Mouse (Mus musculus) thymus, adult 2 months (tissue): Measurements from ENCODE around the gene Trabd. TPM values are rescaled to one million over a fixed set of nuclear protein-coding genes. Genes with fewer than 3 reads are reported as not detected.

Experiments
- DNase-seq: peaks from one replicate; pipeline ENCODE4 v3.0.0; 2021
- H3K27ac ChIP-seq: fragments of 200-500 bp; 2 replicates; pipeline ENCODE4 v1.5.1; 2012; ENCODE audit warnings: low read length, control low read depth; ENCODE audit not compliant: control insufficient read depth, insufficient read depth
- H3K27me3 ChIP-seq: fragments of 200-500 bp; 2 replicates; pipeline ENCODE4 v1.6.1; 2012; ENCODE audit warnings: mild to moderate bottlenecking, low read length, moderate library complexity, mixed read lengths; ENCODE audit not compliant: control insufficient read depth, insufficient read depth
- H3K36me3 ChIP-seq: fragments of 200-500 bp; 2 replicates; pipeline ENCODE4 v1.6.1; 2012; ENCODE audit warnings: mild to moderate bottlenecking, low read length, moderate library complexity; ENCODE audit not compliant: control insufficient read depth, insufficient read depth
- H3K4me1 ChIP-seq: fragments of 200-500 bp; replicated peaks from 2 replicates; pipeline ENCODE4 v1.6.1; 2012; ENCODE audit warnings: low read length; ENCODE audit not compliant: control insufficient read depth, insufficient read depth
- H3K4me3 ChIP-seq: fragments of 200-500 bp; 2 replicates; pipeline ENCODE4 v1.5.1; 2012; ENCODE audit warnings: mild to moderate bottlenecking, low read length, control low read depth, moderate library complexity; ENCODE audit not compliant: control insufficient read depth, insufficient read depth
- CTCF ChIP-seq: fragments of 200-500 bp; IDR thresholded peaks from 2 replicates; pipeline ENCODE4 v1.5.1; 2012; ENCODE audit warnings: mild to moderate bottlenecking, control low read depth, low read length, moderate library complexity, borderline replicate concordance; ENCODE audit not compliant: control insufficient read depth, poor library complexity, insufficient read depth; ENCODE audit errors: extremely low read depth
- POLR2A ChIP-seq: fragments of 200-500 bp; IDR thresholded peaks from 2 replicates; pipeline ENCODE4 v1.6.1; 2012; ENCODE audit warnings: mild to moderate bottlenecking, low read length, control low read depth, moderate library complexity; ENCODE audit not compliant: control insufficient read depth, poor library complexity, insufficient read depth; ENCODE audit errors: extremely low read depth
- WGBS: fragments of 180-500 bp; shearing (Covaris S2); methylation state at CpG from one replicate; pipeline ENCODE4 v1.1.7; 2018; 5-methylcytosine and 5-hydroxymethylcytosine counted together
- polyA plus RNA-seq: library from polyadenylated mRNA; depleted of rRNA; stranded (reverse); fragments of >200 nt; gene quantifications from 2 replicates; pipeline ENCODE4 v1.2.3, GENCODE M21; 2012

The Trabd gene
- polyA plus RNA-seq, 1 experiment, result 81.2 TPM

DNA sequence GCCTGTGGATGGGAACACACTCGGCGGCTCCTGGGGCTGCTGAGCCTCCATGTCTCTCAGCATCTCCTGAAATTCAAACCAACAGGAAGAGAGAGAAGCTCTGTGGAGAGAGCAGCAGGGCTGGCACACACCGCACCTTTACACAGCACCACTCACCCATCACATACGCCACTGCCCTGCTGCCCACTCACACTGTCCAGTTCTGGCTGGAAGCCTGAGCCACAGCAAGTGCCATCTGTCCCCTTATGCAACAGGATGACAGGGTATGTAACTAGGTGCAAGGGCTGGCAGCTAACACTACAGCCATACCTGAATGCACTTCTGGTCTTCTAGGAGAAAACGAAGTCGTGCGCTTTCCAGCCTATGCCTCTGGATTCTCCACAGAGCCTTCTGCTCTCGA is 29.5 kb downstream of the Trabd start:
- H3K4me3 ChIP-seq, result no peak overlapping the region
- no peak overlapping the region for H3K27ac ChIP-seq
- H3K4me1 ChIP-seq, result no peaks in the 10 kb centered on the region
- H3K27me3 ChIP-seq, result no peaks in the 10 kb centered on the region
- peaks cover 57% of the 10 kb centered on the region for H3K36me3 ChIP-seq
- WGBS, result 95% methylated on average over 8 of the region's 8 CpGs
- DNase-seq, result no peak
- TF ChIP-seq POLR2A (no peak), CTCF (no peak)

DNA sequence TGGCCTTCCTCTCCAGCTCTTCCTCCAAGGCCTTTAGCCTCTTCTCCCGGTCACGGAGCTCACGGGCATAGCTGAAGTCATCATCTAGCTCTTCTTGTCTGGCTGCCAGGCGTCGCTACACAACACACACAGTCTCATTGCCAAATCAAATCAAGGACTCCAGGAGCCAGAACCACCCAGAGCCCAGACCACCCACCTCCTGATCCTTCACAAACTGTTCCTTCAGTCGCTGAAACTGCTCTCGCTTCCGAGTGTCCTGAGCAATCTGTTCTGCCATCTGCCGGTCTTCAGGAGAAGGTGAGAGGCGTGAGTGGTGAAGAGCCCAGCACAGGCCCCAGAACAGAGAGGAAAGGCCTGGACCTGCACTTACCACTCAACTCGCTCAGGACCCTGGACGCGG is 31.1 kb downstream of the Trabd start:
- TF ChIP-seq CTCF, result no peak
- no peak for TF ChIP-seq POLR2A
- H3K27ac ChIP-seq, result no peak overlapping the region
- H3K4me1 ChIP-seq, result no peaks in the 10 kb centered on the region
- H3K4me3 ChIP-seq, result no peak overlapping the region
- 97% methylated on average over 13 of the region's 13 CpGs for WGBS
- no peaks in the 10 kb centered on the region for H3K27me3 ChIP-seq
- H3K36me3 ChIP-seq, result peaks cover 50% of the 10 kb centered on the region
- no peak for DNase-seq

DNA sequence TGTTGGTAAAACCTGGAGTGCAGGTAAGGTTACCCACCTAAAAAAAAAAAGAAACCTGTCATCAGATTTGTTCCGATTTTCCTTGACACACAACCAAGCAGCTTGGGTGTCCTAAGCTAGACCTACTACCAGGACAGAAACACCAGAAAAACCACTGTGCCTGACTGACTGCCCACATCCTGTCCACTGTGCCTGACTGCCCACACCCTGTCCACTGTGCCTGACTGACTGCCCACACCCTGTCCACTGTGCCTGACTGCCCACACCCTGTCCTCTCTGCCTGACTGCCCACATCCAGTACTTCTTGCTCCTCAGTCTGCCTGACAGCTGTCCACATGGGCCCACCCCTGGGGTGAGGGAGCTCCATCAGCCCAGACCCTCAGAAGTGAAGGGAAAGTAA is 32.1 kb downstream of the Trabd start:
- 93% methylated on average over 1 of the region's 1 CpGs for WGBS
- H3K4me3 ChIP-seq, result no peak overlapping the region
- TF ChIP-seq CTCF (no peak), POLR2A (no peak)

DNA sequence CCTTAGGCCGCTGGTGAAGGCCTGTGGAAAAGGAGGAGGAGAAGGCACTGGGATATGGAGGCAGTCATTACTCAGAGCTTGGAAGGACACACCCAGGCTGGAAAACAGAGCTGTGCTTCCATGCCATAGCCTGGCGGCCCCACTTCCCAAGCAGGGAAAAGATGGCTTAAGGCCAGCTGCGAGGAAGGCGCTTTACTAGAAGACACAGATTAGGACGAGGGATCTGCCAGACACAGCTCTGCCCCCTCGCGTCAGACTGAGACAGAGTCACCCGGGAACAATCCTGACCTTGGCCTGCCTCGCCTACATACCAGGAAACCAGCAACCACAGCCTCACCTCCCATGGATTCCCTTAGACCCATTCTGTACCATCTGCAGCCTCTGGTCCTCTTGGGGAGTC is 35.2 kb downstream of the Trabd start:
- Histone ChIP-seq H3K27me3 (no peaks in the 10 kb centered on the region), H3K4me1 (no peaks in the 10 kb centered on the region), H3K36me3 (peaks cover 39% of the 10 kb centered on the region), H3K27ac (no peak overlapping the region), H3K4me3 (no peak overlapping the region)
- 93% methylated on average over 9 of the region's 9 CpGs for WGBS
- DNase-seq, result no peak
- TF ChIP-seq CTCF, result no peak
- no peak for TF ChIP-seq POLR2A

More for the DNA sequence above, 32.1 kb downstream of the Trabd start:
- no peaks in the 10 kb centered on the region for H3K27me3 ChIP-seq
- H3K27ac ChIP-seq, result no peak overlapping the region
- H3K4me1 ChIP-seq, result no peaks in the 10 kb centered on the region
- H3K36me3 ChIP-seq, result peaks cover 41% of the 10 kb centered on the region
- DNase-seq, result no peak

DNA sequence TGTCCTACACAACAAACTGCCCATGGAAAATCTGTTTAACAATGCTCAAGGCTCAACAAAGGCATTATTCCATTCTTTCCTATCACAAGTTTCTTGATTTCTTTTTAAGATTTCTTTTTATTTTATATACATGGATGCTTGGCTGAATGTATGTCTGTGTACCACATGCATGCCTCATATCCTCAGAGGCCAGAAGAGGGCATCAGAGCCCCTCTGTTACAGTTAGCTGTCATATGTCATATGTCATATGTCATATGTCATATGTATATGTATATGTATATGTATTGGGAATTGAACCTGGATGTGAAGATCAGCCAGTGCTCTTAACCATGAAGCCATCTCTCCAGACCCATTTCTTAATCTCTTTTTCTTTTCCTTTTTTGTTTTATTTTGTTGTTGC is 43.1 kb downstream of the Trabd start:
- Histone ChIP-seq H3K27me3 (no peaks in the 10 kb centered on the region), H3K4me1 (peaks cover 12% of the 10 kb centered on the region), H3K36me3 (peaks cover 17% of the 10 kb centered on the region), H3K4me3 (no peak overlapping the region), H3K27ac (no peak overlapping the region)
- peak; percentile 39 for DNase-seq
- no peak for TF ChIP-seq CTCF
- no peak for TF ChIP-seq POLR2A

DNA sequence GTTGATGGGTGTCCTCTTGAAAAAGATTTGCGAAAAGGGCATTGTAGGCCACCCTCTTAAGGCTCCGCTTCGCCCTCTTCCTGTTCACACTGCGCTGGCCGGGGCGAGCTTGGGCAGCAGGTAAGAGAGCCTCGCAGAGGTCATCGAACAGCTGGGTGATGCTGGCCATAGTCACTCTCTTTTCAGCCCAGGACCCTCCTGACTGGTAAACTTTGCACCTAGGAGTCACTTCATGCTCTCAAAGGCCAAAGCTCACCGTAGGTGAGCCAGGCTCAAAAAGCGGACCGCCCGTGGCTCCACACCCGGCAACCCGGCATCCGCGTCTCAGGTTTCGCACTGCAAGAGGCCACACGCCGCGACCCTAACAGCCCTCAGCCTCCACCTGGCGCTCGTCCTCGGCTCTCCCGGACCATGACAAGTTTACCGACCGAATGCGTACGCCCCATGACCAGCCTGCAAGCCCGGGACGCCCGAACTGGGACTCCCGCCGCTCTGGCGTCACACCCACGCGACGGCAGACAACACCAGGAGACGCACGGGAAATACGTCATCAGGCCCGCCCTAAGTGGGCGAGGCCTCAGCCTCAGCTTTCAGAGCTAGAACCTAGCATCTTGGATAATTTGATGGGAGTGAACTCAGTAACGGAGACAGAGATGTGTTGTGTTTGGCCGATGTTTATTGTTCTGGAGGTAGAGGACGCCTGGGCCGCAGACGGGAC is 47.9 kb downstream of the Trabd start, which contains the start of gene Tubgcp6:
Gene Tubgcp6 (minus strand): TSS at position 464 of the 718 bp plus-strand sequence.
- Histone ChIP-seq H3K27ac (no peak within 1 kb of the TSS), H3K36me3 (no peaks in the 10 kb centered on the region), H3K4me3 (peak within 1 kb of the TSS; percentile 76), H3K27me3 (no peaks in the 10 kb centered on the region), H3K4me1 (peaks cover 26% of the 10 kb centered on the region)
- no peak for TF ChIP-seq CTCF
- TF ChIP-seq POLR2A, result no peak
- 1% methylated on average over 47 of the region's 47 CpGs for WGBS
- DNase-seq, result peak; percentile 94
